Mouse (Mus musculus): ENCODE data around the gene C330007P06Rik.

Gene C330007P06Rik

DNA sequence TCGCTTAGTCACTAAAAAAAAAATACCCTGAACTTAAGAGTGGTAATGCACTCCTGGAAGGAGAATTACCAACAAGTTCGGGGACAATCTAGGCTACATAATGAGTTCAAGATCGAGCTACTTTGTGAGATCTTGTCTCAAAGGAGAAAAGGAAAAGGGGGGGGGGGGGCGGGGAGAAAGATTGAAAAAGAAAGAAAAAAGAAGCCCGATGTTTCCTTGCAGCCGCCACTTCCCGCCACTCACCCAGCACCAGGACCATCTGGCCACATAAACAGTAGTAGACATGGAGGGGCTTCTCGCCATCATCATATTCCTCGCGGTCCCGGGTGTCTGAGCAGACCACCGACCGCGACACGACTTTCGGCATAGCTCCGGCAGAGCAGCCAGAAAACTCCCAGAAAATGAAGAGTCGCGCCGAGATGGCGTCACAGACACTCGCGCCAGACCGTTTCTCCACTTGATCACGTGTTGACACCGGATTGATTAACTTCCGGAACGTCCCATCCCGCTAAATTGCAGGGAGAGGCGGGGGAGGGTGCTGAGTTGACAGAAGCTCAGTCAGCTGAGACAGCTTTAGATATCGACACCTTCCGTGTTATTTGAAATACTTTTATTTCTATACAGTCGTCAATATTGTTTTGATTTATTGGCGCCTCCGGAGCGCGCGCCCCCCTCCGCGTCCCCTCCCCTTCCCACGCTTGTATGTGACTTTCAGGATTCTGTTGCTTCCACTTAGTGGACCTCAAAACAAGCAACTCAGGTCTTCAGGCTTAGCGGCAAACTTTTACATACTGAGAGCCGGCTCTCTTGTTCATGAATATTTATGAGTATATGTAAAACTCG is 9.9 kb downstream of the C330007P06Rik start:
- DNase-seq (ENCODE audit: low read depth, low spot score): peak; percentile 82
- Histone ChIP-seq H3K27me3 (ENCODE audit: control insufficient read depth, insufficient read depth, low read length, poor library complexity, severe bottlenecking) (no peaks in the 10 kb centered on the region), H3K36me3 (ENCODE audit: control insufficient read depth, insufficient read depth, low read length, poor library complexity, severe bottlenecking) (no peaks in the 10 kb centered on the region)

DNA sequence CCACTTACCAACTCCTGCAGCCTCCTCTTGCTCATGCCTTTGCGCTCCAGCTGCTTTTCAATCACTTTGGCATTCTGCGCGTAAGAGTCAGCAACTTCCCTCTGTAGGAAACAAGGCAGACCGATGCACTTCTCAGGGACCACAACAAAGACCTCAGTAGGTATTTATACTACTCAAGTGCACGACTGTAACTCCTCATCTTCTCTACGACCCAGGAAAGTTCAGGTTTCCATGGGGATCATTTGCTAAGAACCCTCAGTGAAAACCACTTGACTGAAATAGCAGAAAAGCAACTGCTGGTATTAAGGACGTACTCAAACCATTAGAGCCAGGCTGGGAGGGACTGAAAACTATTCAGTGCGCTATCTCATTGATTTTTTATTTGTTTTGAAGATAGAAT is 21.3 kb downstream of the C330007P06Rik start:
- no peak for DNase-seq (ENCODE audit: low read depth, low spot score)
- no peaks in the 10 kb centered on the region for H3K36me3 ChIP-seq (ENCODE audit: control insufficient read depth, insufficient read depth, low read length, poor library complexity, severe bottlenecking)
- H3K27me3 ChIP-seq (ENCODE audit: control insufficient read depth, insufficient read depth, low read length, poor library complexity, severe bottlenecking): no peaks in the 10 kb centered on the region

DNA sequence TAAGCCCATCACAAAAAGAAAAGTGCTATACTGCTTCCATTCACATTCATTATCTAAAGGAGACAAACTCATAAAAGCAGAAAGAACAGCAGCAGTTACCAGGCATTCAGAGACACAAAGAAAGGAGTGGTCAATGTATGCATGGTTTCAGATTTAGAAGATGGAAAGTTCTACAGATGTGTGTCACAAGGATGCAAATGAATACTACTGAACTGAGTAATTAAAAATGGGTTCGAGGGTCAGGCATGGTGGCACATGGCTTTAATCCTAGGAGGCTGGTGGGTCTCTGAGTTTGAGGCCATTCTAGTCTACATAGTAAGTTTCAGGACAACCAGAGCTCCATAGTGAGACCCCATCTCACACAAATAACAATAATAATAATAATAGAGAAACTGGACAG is 26.8 kb downstream of the C330007P06Rik start:
- DNase-seq (ENCODE audit: low read depth, low spot score): peak; percentile 29
- H3K27me3 ChIP-seq (ENCODE audit: control insufficient read depth, insufficient read depth, low read length, poor library complexity, severe bottlenecking): no peaks in the 10 kb centered on the region
- H3K36me3 ChIP-seq (ENCODE audit: control insufficient read depth, insufficient read depth, low read length, poor library complexity, severe bottlenecking): no peaks in the 10 kb centered on the region

DNA sequence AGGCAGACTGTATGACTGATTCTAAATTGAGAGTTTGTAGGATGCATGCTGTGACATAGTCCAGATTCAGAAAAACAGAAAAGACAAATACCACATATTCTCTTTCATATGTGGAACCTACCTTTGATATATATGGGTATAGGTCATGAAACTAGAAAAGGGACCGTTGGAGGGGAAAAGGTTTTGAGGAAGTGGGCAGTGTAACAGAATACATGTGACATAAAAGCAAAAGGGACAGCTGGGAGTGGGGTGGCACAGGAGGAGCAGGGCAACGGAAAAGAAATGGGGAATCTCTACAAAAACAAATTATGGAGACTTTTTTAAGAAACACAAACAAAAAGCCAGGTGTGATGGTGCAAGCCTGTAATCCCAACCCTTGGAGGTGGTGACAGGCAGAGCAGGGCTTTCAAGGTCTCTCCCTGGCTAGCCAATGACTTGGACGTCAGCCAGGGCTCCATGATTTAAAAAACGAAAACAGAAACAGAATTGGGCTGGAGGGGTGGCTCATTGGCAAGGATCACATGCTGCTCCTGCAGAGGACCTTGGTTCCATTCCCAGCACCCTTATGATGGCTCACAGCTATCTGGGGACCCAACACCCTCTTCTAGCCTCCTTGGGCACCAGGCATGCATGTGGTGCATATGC is 30.4 kb downstream of the C330007P06Rik start:
- H3K27me3 ChIP-seq (ENCODE audit: control insufficient read depth, insufficient read depth, low read length, poor library complexity, severe bottlenecking): no peaks in the 10 kb centered on the region
- H3K36me3 ChIP-seq (ENCODE audit: control insufficient read depth, insufficient read depth, low read length, poor library complexity, severe bottlenecking): no peaks in the 10 kb centered on the region
- DNase-seq (ENCODE audit: low read depth, low spot score): peak; percentile 44

DNA sequence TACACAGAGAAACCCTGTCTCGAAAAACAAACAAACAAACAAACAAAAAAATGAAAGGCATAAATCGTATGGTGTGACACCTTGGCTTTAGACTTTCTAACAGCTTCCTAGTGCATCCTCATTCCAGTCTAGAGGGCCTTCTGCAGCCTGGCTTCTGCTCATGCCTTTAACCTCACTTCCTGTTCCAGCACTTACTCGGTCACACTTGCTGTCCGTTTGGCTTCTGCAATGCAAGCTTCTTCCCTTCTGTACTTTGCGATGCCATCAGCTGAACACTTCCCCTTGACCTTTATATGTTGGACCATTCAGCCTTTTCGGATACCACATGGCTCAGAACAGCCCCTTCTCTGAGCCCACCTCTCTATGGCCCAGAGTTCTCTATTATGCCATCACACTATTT is 32.2 kb downstream of the C330007P06Rik start:
- DNase-seq (ENCODE audit: low read depth, low spot score): peak; percentile 22
- H3K27me3 ChIP-seq (ENCODE audit: control insufficient read depth, insufficient read depth, low read length, poor library complexity, severe bottlenecking): no peaks in the 10 kb centered on the region
- no peaks in the 10 kb centered on the region for H3K36me3 ChIP-seq (ENCODE audit: control insufficient read depth, insufficient read depth, low read length, poor library complexity, severe bottlenecking)

DNA sequence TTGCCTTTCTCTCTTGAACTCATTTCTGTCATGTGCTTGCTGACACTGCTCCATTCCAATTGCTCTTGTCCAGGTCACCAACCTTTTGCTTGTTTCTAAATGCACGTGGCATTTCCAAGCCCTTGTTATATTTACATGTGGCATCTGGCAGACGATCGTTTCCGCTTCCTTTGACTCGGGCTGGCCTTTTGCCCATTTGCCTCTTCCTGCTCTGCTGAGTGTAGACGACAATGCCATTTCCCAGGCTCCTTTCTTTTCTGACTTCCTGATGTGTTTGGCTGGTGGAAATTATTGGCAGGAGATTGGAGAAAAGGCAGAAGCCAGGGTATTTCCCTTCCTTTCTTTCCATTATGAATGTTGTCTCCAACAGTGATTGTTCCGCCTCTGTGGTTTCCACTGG is 34.5 kb downstream of the C330007P06Rik start:
- Histone ChIP-seq H3K36me3 (ENCODE audit: control insufficient read depth, insufficient read depth, low read length, poor library complexity, severe bottlenecking) (no peaks in the 10 kb centered on the region), H3K27me3 (ENCODE audit: control insufficient read depth, insufficient read depth, low read length, poor library complexity, severe bottlenecking) (no peaks in the 10 kb centered on the region)
- peak; percentile 5 for DNase-seq (ENCODE audit: low read depth, low spot score)

DNA sequence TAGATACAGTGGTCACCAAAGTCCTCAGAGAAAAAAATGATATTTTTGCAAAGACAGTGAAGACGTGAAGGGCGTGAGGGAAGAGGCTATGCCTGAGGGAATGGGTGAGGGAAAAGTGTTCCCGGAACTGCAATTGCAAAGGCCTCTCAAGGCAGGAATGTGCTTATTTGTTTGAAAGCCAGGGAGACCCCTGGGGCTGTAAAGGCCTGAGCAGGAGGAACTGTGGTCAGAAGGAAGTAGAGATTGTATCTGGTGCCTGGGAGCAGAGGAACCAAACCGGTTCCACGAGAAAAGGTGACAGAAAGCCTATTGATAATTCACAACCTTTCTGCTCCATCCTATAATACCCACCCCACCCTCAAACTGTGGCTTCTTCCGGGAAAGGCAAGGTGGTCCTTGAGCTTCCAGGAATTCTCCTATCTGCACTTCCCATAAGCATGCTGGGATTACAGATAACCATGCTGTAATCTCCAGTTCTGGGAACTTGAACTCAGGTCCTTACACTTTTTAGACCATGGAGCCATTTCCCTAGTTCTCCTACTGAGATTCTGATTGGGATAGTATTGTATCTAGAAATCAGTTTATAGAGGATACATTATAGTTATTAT is 36.7 kb downstream of the C330007P06Rik start:
- DNase-seq (ENCODE audit: low read depth, low spot score): no peak
- Histone ChIP-seq H3K27me3 (ENCODE audit: control insufficient read depth, insufficient read depth, low read length, poor library complexity, severe bottlenecking) (no peaks in the 10 kb centered on the region), H3K36me3 (ENCODE audit: control insufficient read depth, insufficient read depth, low read length, poor library complexity, severe bottlenecking) (no peaks in the 10 kb centered on the region)

DNA sequence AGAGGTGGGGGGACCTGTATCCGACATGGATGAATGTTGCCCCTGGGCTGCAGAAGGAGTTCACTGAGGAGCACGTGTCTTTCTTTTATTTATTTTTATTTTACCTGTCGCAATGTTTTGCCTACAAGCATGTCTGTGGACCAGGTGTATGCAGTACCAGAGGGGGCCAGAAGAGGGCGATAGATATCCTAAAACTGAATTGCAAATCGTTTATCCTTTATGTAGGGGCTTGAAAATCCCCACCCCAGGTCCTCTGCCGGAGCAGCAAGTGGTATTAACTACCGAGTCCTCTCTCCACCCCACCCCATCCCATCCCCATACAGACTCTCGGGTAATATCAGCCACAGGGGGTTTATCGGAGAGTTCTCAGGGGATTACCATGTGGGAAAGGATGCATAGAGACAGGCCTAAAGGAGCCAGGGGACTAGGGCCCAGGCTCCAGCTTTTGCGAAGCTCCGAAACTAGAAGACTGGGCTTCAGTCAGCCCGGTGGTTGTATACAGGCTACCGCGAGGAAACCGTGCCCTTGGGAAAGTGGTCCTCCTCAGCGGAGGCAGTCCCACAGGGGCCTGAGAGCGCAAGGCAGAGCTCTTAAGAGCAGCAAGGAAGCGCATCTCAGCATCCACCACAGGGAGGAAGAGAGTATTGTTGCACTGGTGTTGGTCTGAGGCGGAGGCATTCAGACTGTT is 40.4 kb downstream of the C330007P06Rik start:
- DNase-seq (ENCODE audit: low read depth, low spot score): peak; percentile 81
- no peaks in the 10 kb centered on the region for H3K27me3 ChIP-seq (ENCODE audit: control insufficient read depth, insufficient read depth, low read length, poor library complexity, severe bottlenecking)

DNA sequence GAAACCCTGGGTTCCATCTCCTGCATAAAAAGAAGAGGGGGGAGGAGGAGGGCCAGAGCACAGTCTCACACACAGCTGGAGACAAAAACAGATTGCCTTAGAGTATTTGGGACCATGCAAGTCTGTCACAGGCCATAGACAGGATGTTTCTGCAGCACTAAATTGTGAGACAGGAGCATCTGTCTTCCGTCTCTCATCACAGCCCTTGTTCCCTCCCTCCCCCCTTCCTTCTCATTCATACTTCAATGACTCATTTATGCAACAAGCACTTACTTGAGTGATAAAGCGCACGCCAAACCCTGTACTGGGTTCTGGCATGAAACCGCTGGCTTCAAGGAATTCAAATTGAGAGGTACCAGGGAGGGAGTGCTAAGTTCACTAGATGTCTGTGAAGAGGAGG is 42.3 kb downstream of the C330007P06Rik start:
- H3K36me3 ChIP-seq (ENCODE audit: control insufficient read depth, insufficient read depth, low read length, poor library complexity, severe bottlenecking): no peaks in the 10 kb centered on the region
- DNase-seq (ENCODE audit: low read depth, low spot score): no peak

More for the DNA sequence above, 40.4 kb downstream of the C330007P06Rik start:
- H3K36me3 ChIP-seq (ENCODE audit: control insufficient read depth, insufficient read depth, low read length, poor library complexity, severe bottlenecking): no peaks in the 10 kb centered on the region

DNA sequence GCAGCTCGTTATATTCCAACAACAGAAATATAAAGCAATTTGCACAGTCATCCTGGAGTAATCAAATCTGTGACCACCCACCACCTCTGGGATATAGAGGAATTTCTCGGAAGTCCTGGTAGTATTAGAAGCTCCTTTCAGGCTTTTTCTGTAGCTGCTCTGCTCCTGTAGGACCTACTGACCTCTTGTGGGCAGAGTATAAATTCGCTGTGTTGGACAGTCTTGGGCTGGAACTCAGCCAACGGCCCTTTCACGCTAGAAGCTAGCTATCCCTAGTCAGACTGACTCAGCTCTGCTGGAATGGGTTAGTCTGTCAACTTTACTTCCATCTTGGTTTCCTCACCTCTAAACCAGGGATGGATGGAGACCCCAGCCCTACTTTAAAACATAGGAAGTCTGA is 43.6 kb downstream of the C330007P06Rik start:
- no peak for DNase-seq (ENCODE audit: low read depth, low spot score)
- no peaks in the 10 kb centered on the region for H3K36me3 ChIP-seq (ENCODE audit: control insufficient read depth, insufficient read depth, low read length, poor library complexity, severe bottlenecking)

More for the DNA sequence above, 42.3 kb downstream of the C330007P06Rik start:
- H3K27me3 ChIP-seq (ENCODE audit: control insufficient read depth, insufficient read depth, low read length, poor library complexity, severe bottlenecking): no peaks in the 10 kb centered on the region

DNA sequence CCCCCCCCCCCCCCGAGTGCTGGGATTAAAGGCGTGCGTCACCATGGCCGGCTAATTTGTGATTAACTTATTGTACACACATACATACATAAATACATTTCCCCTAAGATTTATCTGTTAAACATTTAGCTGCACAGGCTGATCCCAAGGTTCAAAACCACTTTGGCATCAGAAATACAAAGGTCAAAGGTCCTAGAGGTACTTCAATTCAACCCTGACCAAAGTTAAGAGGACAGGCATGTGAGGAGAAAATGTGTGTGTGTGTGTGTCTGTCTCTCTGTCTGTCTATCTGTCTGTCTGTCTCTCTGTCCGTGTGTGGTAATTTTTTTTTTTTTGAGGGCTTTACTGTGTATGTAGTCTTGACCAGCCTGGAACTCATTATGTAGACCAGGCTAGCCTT is 47.0 kb downstream of the C330007P06Rik start:
- Histone ChIP-seq H3K27me3 (ENCODE audit: control insufficient read depth, insufficient read depth, low read length, poor library complexity, severe bottlenecking) (no peaks in the 10 kb centered on the region), H3K36me3 (ENCODE audit: control insufficient read depth, insufficient read depth, low read length, poor library complexity, severe bottlenecking) (no peaks in the 10 kb centered on the region)
- no peak for DNase-seq (ENCODE audit: low read depth, low spot score)

More for the DNA sequence above, 43.6 kb downstream of the C330007P06Rik start:
- no peaks in the 10 kb centered on the region for H3K27me3 ChIP-seq (ENCODE audit: control insufficient read depth, insufficient read depth, low read length, poor library complexity, severe bottlenecking)

DNA sequence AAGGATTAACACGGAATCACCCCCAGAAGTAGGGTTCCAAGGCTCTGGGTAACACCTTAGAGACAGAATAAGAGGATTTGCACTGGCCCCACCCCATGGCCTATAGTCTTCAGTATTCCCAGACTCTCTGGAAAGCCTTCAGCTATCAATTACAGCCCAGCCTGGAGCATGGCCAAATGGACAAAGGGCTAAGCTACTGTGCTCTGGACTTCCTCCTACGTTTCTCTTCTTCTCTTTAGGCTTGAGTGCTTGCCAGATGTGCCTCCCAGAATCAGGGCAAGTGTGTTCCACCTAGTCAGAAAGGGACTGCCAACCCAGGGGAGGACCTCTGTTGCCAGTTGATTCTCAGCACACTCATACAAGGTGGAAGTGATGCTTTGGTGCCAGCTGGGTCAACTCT is 48.9 kb downstream of the C330007P06Rik start:
- no peak for DNase-seq (ENCODE audit: low read depth, low spot score)
- no peaks in the 10 kb centered on the region for H3K36me3 ChIP-seq (ENCODE audit: control insufficient read depth, insufficient read depth, low read length, poor library complexity, severe bottlenecking)
- H3K27me3 ChIP-seq (ENCODE audit: control insufficient read depth, insufficient read depth, low read length, poor library complexity, severe bottlenecking): no peaks in the 10 kb centered on the region

DNA sequence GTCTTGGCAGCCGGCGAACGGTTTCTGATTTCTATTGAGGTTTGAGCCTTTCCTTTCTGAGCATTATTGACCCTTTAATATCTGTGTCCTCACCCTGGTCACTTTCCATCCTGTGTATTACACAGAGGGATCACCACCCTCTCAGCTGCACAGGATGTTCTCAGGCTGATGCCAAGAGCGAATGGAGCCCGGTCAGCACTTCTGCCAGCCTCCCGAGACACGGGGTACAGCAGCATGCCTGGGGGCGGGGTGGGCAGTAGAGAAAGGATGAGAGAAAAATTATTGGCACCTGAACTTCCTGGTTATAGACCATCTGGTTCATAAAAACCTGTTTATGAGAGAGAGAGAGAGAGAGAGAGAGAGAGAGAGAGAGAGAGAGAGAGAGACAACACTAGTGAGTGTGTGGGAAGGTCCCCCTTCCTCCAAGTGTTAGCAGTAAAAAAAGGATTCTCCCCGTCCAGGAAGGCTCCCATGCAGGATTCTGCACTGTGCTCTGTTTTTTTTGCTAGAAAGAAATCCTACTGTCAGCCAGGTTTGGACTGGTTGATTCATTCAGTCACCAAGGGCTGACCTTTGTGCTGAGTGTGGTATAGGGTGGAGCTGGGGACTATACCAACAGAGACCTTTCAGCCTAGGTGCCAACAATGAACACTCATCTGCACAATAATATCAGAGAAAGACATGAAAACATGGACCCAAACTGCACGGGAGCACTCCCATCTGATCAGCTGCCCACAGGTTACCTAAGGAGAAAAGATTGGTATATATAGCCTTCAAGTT is 49.8 kb downstream of the C330007P06Rik start:
- no peaks in the 10 kb centered on the region for H3K36me3 ChIP-seq (ENCODE audit: control insufficient read depth, insufficient read depth, low read length, poor library complexity, severe bottlenecking)
- H3K27me3 ChIP-seq (ENCODE audit: control insufficient read depth, insufficient read depth, low read length, poor library complexity, severe bottlenecking): no peaks in the 10 kb centered on the region
- DNase-seq (ENCODE audit: low read depth, low spot score): no peak

DNA sequence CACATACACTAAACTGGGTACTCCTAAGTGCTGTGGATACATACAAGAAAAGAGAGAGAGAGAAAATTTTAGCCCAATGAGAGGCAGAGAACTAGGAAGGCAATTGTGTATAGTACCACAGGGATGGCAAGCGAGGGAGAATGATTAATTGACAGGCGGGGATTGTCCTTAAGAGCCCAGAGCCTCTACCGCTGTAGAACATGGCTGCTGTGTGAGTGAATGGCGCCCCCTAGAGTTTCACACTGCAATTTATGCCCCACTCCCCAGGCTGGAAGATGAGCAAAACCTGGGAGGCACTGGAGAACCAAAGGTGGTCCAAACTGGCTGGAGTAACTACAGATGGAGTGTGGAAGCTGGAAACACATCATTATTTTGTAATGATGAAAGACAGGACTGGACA is 53.7 kb downstream of the C330007P06Rik start:
- peak; percentile 69 for DNase-seq (ENCODE audit: low read depth, low spot score)
- H3K27me3 ChIP-seq (ENCODE audit: control insufficient read depth, insufficient read depth, low read length, poor library complexity, severe bottlenecking): no peaks in the 10 kb centered on the region
- H3K36me3 ChIP-seq (ENCODE audit: control insufficient read depth, insufficient read depth, low read length, poor library complexity, severe bottlenecking): no peaks in the 10 kb centered on the region
